Mouse (Mus musculus): Measurements from ENCODE around the gene Gm43302.

DNA sequence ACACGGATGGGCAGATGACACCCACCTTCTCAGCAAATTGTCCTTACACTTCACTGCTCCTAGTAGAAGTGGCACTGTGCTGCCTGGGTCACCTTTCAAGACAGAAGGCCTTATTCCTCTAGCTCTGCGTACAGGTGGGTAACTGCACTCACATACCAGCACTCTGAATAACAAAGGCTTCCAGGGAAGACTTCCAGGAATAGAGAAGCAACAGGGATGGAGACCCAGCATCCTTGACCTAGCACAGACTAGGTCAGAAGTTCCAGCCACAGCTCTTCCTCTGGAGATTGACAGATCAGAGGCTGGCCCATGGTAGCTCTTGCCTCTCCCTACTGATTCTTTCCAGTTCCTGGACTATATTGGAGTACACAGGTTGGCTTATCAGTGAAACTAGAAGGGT is 47.8 kb upstream of the Gm43302 start:
- no peak for TF ChIP-seq POLR2A (IDR thresholded peaks at IDR 0.05; ENCODE audit: low read depth, low read length)
- no peak for TF ChIP-seq CTCF (IDR thresholded peaks at IDR 0.05; ENCODE audit: extremely low read depth, insufficient read length, insufficient replicate concordance, low read depth, low read length)

Data from small intestine, adult 2 months (tissue).